Mouse (Mus musculus): ENCODE measurements around the gene Alkbh3.

DNA sequence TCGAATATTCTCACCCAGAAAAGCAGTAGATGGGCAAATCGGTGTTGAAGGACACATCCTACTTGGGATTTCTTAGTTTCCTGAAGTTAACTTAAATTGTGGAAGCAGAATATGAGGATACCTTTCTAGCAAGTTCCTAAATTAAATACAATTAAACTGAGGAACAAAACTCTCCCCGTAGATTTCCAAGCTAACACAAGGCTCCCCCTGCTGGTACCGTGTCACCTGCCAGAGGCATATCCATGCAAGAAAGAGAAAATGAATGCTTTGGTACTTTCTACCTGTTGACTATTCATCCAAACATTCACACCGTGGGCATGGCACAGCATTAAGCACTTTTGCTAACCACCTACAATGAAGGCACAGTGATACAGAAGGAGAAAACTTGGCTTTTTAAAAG, 48.9 kb upstream of the Alkbh3 start:
- TF ChIP-seq CTCF (IDR thresholded peaks at IDR 0.05; ENCODE audit: low read depth, low read length), result peak; percentile 3
- no peak for TF ChIP-seq POLR2A (IDR thresholded peaks at IDR 0.05; ENCODE audit: insufficient read depth, low read length)
- TF ChIP-seq EP300 (IDR thresholded peaks at IDR 0.05; ENCODE audit: insufficient read depth, low read depth, low read length), result no peak
